Mouse (Mus musculus): ENCODE results near the gene Pex12.
"Not testable (repeated sequence)": the region's sequence is repeated elsewhere in the genome, so short reads cannot be mapped to it uniquely, and the experiment has no call there.

The Pex12 gene

GRCm38 (mm10) chr11:83289036-83289435 is 13.3 kb downstream of the Pex12 start:
- DNase-seq (ENCODE audit: low spot score in 2 of 2): no peak

- no peak for DNase-seq (ENCODE audit: low spot score in 2 of 2)
These were observed 15.8 kb downstream of the Pex12 start, which contains the start of gene Slfn14 for GRCm38 (mm10) chr11:83286566-83286965. Slfn14 (minus strand) TSS chr11:83286726.

GRCm38 (mm10) chr11:83285627-83286026 is 16.8 kb downstream of the Pex12 start:
- no peak for DNase-seq (ENCODE audit: low spot score in 2 of 2)

- DNase-seq (ENCODE audit: low spot score in 2 of 2): no peak
These were observed 20.3 kb downstream of the Pex12 start for GRCm38 (mm10) chr11:83282084-83282483.

- no peak for DNase-seq (ENCODE audit: low spot score in 2 of 2)
These were observed 22.7 kb downstream of the Pex12 start for GRCm38 (mm10) chr11:83279691-83280090.

- DNase-seq (ENCODE audit: low spot score in 2 of 2): no peak
These were observed 23.4 kb downstream of the Pex12 start for GRCm38 (mm10) chr11:83279024-83279423.

GRCm38 (mm10) chr11:83276251-83276650 is 26.1 kb downstream of the Pex12 start:
- no peak for DNase-seq (ENCODE audit: low spot score in 2 of 2)

- DNase-seq (ENCODE audit: low spot score in 2 of 2): no peak
These were observed 30.2 kb downstream of the Pex12 start for GRCm38 (mm10) chr11:83271951-83272843.

GRCm38 (mm10) chr11:83271151-83271950 is 31.0 kb downstream of the Pex12 start:
- peak; percentile 55 to 57 for DNase-seq (ENCODE audit: low spot score in 2 of 2)

- DNase-seq (ENCODE audit: low spot score in 2 of 2): no peak
These were observed 31.6 kb downstream of the Pex12 start for GRCm38 (mm10) chr11:83270842-83271150.

- no peak for DNase-seq (ENCODE audit: low spot score in 2 of 2)
These were observed 39.2 kb downstream of the Pex12 start for GRCm38 (mm10) chr11:83263146-83263545.

- no peak for DNase-seq (ENCODE audit: low spot score in 2 of 2)
These were observed 39.7 kb downstream of the Pex12 start for GRCm38 (mm10) chr11:83262673-83263072.

- not testable (repeated sequence) for DNase-seq (ENCODE audit: low spot score in 2 of 2)
These were observed 45.2 kb downstream of the Pex12 start for GRCm38 (mm10) chr11:83257211-83257610.
